Mouse (Mus musculus): Measurements from ENCODE around the gene Pygb. TPM values are rescaled to one million over a fixed set of nuclear protein-coding genes. Genes with fewer than 3 reads are reported as not detected.

Gene Pygb
- 110 TPM for polyA plus RNA-seq (2015; fragmentation: Illumina TruSeq; extraction: RNeasy Lipid Tissue Mini Kit (QIAGEN cat#74804); ENCODE audit: low read depth, low replicate concordance)

GRCm38 (mm10) chr2:150786251-150787180 is at the start of gene Pygb:
Pygb (plus strand) TSS chr2:150786735.

GRCm38 (mm10) chr2:150748854-150749253 is 37.7 kb upstream of the Pygb start, which contains the start of gene Entpd6:
Entpd6 (plus strand) TSS chr2:150749042.

Other genes starting within 250 kb of the Pygb start
- gene Cst7, start 216.3 kb upstream of the Pygb start, polyA plus RNA-seq (2015; fragmentation: Illumina TruSeq; extraction: RNeasy Lipid Tissue Mini Kit (QIAGEN cat#74804); ENCODE audit: low read depth, low replicate concordance): not detected
- 62.7 TPM for gene Apmap, start 178.2 kb upstream of the Pygb start, polyA plus RNA-seq (2015; fragmentation: Illumina TruSeq; extraction: RNeasy Lipid Tissue Mini Kit (QIAGEN cat#74804); ENCODE audit: low read depth, low replicate concordance)
- gene Acss1, start 118.2 kb upstream of the Pygb start, polyA plus RNA-seq (2015; fragmentation: Illumina TruSeq; extraction: RNeasy Lipid Tissue Mini Kit (QIAGEN cat#74804); ENCODE audit: low read depth, low replicate concordance): 17.8 TPM
- 0.10 TPM for gene Vsx1, start 97.4 kb upstream of the Pygb start, polyA plus RNA-seq (2015; fragmentation: Illumina TruSeq; extraction: RNeasy Lipid Tissue Mini Kit (QIAGEN cat#74804); ENCODE audit: low read depth, low replicate concordance)
- 44.9 TPM for gene Entpd6, start 37.7 kb upstream of the Pygb start, polyA plus RNA-seq (2015; fragmentation: Illumina TruSeq; extraction: RNeasy Lipid Tissue Mini Kit (QIAGEN cat#74804); ENCODE audit: low read depth, low replicate concordance)
- 426 TPM for gene Abhd12, start 118.0 kb downstream of the Pygb start, polyA plus RNA-seq (2015; fragmentation: Illumina TruSeq; extraction: RNeasy Lipid Tissue Mini Kit (QIAGEN cat#74804); ENCODE audit: low read depth, low replicate concordance)
- gene Gins1, start 118.7 kb downstream of the Pygb start, polyA plus RNA-seq (2015; fragmentation: Illumina TruSeq; extraction: RNeasy Lipid Tissue Mini Kit (QIAGEN cat#74804); ENCODE audit: low read depth, low replicate concordance): 3.4 TPM